Mouse (Mus musculus) heart, adult 2 months (tissue): ENCODE data around the gene 4930519G04Rik. TPM values are rescaled to one million over a fixed set of nuclear protein-coding genes. Genes with fewer than 3 reads are reported as not detected.
A peak's percentile ranks its signal among the peaks of the same experiment; 100 is the strongest.

Experiments
- DNase-seq, 2 experiments: peaks; one replicate each; pipeline ENCODE4 v3.0.0; 2021
- H3K27ac ChIP-seq: fragments of 200-600 bp; 2 replicates; pipeline ENCODE4 v1.8.1; 2022
- H3K27me3 ChIP-seq: fragments of 200-500 bp; 2 replicates; pipeline ENCODE4 v1.6.1; 2012; ENCODE audit warnings: mild to moderate bottlenecking, low read length, inconsistent platforms, mixed read lengths; ENCODE audit not compliant: control insufficient read depth, insufficient read depth
- H3K36me3 ChIP-seq: fragments of 200-500 bp; 2 replicates; pipeline ENCODE4 v1.6.1; 2012; ENCODE audit warnings: low read length, inconsistent platforms; ENCODE audit not compliant: control insufficient read depth, insufficient read depth
- H3K4me1 ChIP-seq: fragments of 200-500 bp; 2 replicates; pipeline ENCODE4 v1.6.1; 2011; ENCODE audit warnings: low read length; ENCODE audit not compliant: control insufficient read depth, insufficient read depth
- H3K4me3 ChIP-seq: fragments of 200-600 bp; 2 replicates; pipeline ENCODE4 v1.8.1; 2022
- H3K79me2 ChIP-seq: fragments of 200-500 bp; replicated peaks from 2 replicates; pipeline ENCODE4 v1.6.1; 2012; ENCODE audit warnings: mild to moderate bottlenecking, inconsistent platforms, low read length, moderate library complexity, mixed read lengths; ENCODE audit not compliant: control insufficient read depth, insufficient read depth
- H3K9ac ChIP-seq: fragments of 200-500 bp; 2 replicates; pipeline ENCODE4 v1.6.1; 2012; ENCODE audit warnings: low read depth, mild to moderate bottlenecking, control low read depth, inconsistent platforms, low read length, mixed read lengths
- CTCF ChIP-seq: fragments of 200-600 bp; IDR thresholded peaks from 2 replicates; pipeline ENCODE4 v1.8.1; 2022; ENCODE audit warnings: antibody characterized with exemption, mild to moderate bottlenecking, moderate library complexity
- EP300 ChIP-seq: fragments of 200-500 bp; IDR thresholded peaks from 2 replicates; pipeline ENCODE4 v1.6.1; 2011; ENCODE audit warnings: low read depth, low read length, control low read depth; ENCODE audit not compliant: insufficient read depth
- POLR2A ChIP-seq: fragments of 200-500 bp; IDR thresholded peaks from 2 replicates; pipeline ENCODE4 v1.6.1; 2011; ENCODE audit warnings: mild to moderate bottlenecking, low read depth, low read length, control low read depth; ENCODE audit not compliant: insufficient read depth
- WGBS: fragments of 180-500 bp; shearing (Covaris S2); methylation state at CpG from one replicate; pipeline ENCODE4 v1.1.7; 2018; 5-methylcytosine and 5-hydroxymethylcytosine counted together
- intact Hi-C: fragments of 180-260 bp; cut with DNase I; formaldehyde crosslinking; loops from one replicate; pipeline ENCODE4 v1.15.1; 2025
- polyA plus RNA-seq: library from polyadenylated mRNA; depleted of rRNA; stranded (reverse); fragments of >200 nt; gene quantifications from 2 replicates; pipeline ENCODE4 v1.2.3, GENCODE M21; 2012
- total RNA-seq, 2 experiments: library from RNA; stranded (reverse); gene quantifications; 2 replicates each; pipeline ENCODE4 v1.2.3; 2021

Gene 4930519G04Rik
- total and polyA plus RNA-seq, 3 experiments, result not detected

GRCm38 (mm10) chr5:114858582-114858981 is 5.1 kb downstream of the 4930519G04Rik start, which contains the start of gene Gm9936:
Gene Gm9936 (minus strand): TSS chr5:114858682.
- 74% methylated on average over 12 of the region's 12 CpGs for WGBS
- no peaks in the 10 kb centered on the region for H3K27me3 ChIP-seq
- peaks cover 3% of the 10 kb centered on the region; the same call in 1 of the 2 replicates for H3K4me1 ChIP-seq
- no peak for DNase-seq
- no peak within 1 kb of the TSS for H3K4me3 ChIP-seq
- TF ChIP-seq CTCF, result no peak
- TF ChIP-seq EP300, result no peak
- TF ChIP-seq POLR2A, result no peak
- no peaks in the 10 kb centered on the region for H3K79me2 ChIP-seq
- intact Hi-C loops, result no loop called here
- H3K9ac ChIP-seq, result no peak within 1 kb of the TSS
- no peaks in the 10 kb centered on the region for H3K36me3 ChIP-seq
- no peak within 1 kb of the TSS for H3K27ac ChIP-seq

GRCm38 (mm10) chr5:114859253-114859652 is 5.8 kb downstream of the 4930519G04Rik start:
- peak; percentile 67 to 78 for DNase-seq
- Histone ChIP-seq H3K27me3 (no peaks in the 10 kb centered on the region), H3K79me2 (no peaks in the 10 kb centered on the region), H3K27ac (no peak overlapping the region), H3K4me1 (peaks cover 3% of the 10 kb centered on the region; the same call in 1 of the 2 replicates), H3K9ac (no peak overlapping the region), H3K4me3 (no peak overlapping the region), H3K36me3 (no peaks in the 10 kb centered on the region)
- intact Hi-C loops, result no loop called here
- 3% methylated on average over 18 of the region's 18 CpGs for WGBS
- no peak for TF ChIP-seq EP300
- peak; percentile 89 for TF ChIP-seq CTCF

- no peak overlapping the region for H3K27ac ChIP-seq
- intact Hi-C loops, result no loop called here
- H3K36me3 ChIP-seq, result no peaks in the 10 kb centered on the region
- no peak overlapping the region for H3K9ac ChIP-seq
- TF ChIP-seq EP300 (no peak), CTCF (no peak), POLR2A (no peak)
- H3K27me3 ChIP-seq, result no peaks in the 10 kb centered on the region
- no peak overlapping the region for H3K4me3 ChIP-seq
- DNase-seq, result no peak
- peaks cover 3% of the 10 kb centered on the region; the same call in 1 of the 2 replicates for H3K4me1 ChIP-seq
- no peaks in the 10 kb centered on the region for H3K79me2 ChIP-seq
- 65% methylated on average over 6 of the region's 6 CpGs for WGBS
Measured at GRCm38 (mm10) chr5:114861730-114862129, 8.3 kb downstream of the 4930519G04Rik start.

- 68% methylated on average over 7 of the region's 7 CpGs for WGBS
- TF ChIP-seq EP300, result no peak
- TF ChIP-seq CTCF, result no peak
- TF ChIP-seq POLR2A, result no peak
- Histone ChIP-seq H3K27ac (no peak overlapping the region), H3K36me3 (no peaks in the 10 kb centered on the region), H3K4me3 (no peak overlapping the region), H3K27me3 (no peaks in the 10 kb centered on the region), H3K4me1 (no peaks in the 10 kb centered on the region), H3K9ac (no peak overlapping the region), H3K79me2 (no peaks in the 10 kb centered on the region)
- intact Hi-C loops, result no loop called here
- no peak for DNase-seq
Measured at GRCm38 (mm10) chr5:114864813-114865212, 11.3 kb downstream of the 4930519G04Rik start.

- no peak overlapping the region for H3K27ac ChIP-seq
- no peaks in the 10 kb centered on the region for H3K36me3 ChIP-seq
- no peaks in the 10 kb centered on the region for H3K27me3 ChIP-seq
- 83% methylated on average over 12 of the region's 12 CpGs for WGBS
- H3K9ac ChIP-seq, result no peak overlapping the region
- DNase-seq, result no peak
- H3K4me1 ChIP-seq, result no peaks in the 10 kb centered on the region
- intact Hi-C loops, result no loop called here
- no peak for TF ChIP-seq POLR2A
- no peaks in the 10 kb centered on the region for H3K79me2 ChIP-seq
- H3K4me3 ChIP-seq, result no peak overlapping the region
Measured at GRCm38 (mm10) chr5:114865279-114865678, 11.8 kb downstream of the 4930519G04Rik start.

- no peaks in the 10 kb centered on the region for H3K4me1 ChIP-seq
- TF ChIP-seq CTCF (peak; percentile 57), POLR2A (no peak)
- H3K36me3 ChIP-seq, result no peaks in the 10 kb centered on the region
- no peak overlapping the region for H3K27ac ChIP-seq
- intact Hi-C loops, result no loop called here
- DNase-seq, result no peak
- H3K9ac ChIP-seq, result no peak overlapping the region
- H3K4me3 ChIP-seq, result no peak overlapping the region
- peaks cover 1% of the 10 kb centered on the region; the same call in 1 of the 2 replicates for H3K27me3 ChIP-seq
- 27% methylated on average over 6 of the region's 6 CpGs for WGBS
- H3K79me2 ChIP-seq, result no peaks in the 10 kb centered on the region
Measured at GRCm38 (mm10) chr5:114875858-114876257, 22.4 kb downstream of the 4930519G04Rik start.
